Mouse (Mus musculus) adrenal gland, adult (tissue): Measurements from ENCODE around the gene Coa4.
A peak's percentile ranks its signal among the peaks of the same experiment; 100 is the strongest.

ENCODE experiments used
- DNase-seq, 2 experiments: peaks; one replicate each; pipeline ENCODE4 v3.0.0; 2022 to 2023; ENCODE audit warnings: low spot score in 1 of 2; ENCODE audit not compliant: inconsistent age in 2 of 2

Gene Coa4

DNA sequence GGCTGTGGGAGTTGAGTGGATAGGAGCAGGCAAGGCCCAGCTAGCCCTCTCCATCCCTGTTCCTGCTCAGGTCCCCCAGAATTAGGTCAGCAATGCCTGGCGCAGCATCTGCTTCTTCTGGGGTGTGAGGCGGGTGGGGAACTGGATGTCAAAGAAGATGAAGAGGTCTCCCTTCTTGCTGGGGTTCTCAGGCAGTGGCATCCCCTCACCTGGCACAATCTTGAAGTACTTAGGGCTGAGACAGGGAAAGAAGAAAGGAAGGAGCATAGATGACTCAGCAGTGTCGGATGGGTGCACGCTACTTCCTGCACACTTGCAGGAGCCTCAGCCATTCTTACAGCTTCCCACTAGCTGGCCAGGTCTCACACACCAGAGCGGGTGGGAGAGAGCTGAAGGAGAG lies 33.8 kb upstream of the Coa4 start:
- DNase-seq: no peak

- no peak for DNase-seq
These were observed 32.0 kb upstream of the Coa4 start for GRCm38 (mm10) chr7:100504740-100505487.

DNA sequence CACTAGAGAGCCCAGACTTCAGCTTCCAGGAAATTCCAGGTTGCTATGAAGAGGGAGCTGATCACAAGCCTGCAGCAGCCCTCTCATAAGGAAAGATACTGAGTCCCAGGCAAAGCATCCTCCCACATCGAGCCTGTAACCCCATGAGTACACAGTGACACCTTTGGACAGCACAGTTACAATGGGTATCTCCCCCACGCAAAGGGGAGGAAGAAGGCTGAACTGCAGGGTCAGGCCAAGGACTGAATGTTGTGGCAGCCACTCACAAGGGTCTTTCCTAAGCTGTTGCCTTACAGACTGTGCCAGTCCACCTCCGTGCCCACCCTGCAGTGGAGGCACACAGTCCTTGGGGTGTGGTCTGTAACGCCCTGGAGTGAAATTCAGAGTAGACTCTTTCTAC lies 30.4 kb upstream of the Coa4 start:
- no peak for DNase-seq

DNA sequence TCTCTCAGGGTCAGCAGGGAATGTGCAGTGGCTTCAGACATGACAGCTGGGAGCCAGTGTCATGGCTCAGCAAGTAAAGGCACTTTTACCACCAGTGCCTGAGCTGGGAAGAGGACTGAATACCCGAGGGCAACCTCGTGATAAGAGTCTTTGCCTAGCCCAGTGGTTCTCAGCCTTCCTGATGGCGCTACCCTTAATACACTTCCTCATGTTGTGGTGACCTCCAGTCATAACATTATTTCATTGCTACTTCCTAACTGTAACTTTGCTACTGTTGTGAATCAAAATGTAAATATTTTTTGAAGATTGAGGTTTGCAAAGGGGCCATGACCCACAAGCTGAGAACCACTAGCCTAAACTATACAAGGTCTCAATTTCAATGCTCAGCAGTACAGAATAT lies 28.2 kb upstream of the Coa4 start:
- no peak for DNase-seq

GRCm38 (mm10) chr7:100511602-100512001 lies 25.3 kb upstream of the Coa4 start:
- DNase-seq: no peak

DNA sequence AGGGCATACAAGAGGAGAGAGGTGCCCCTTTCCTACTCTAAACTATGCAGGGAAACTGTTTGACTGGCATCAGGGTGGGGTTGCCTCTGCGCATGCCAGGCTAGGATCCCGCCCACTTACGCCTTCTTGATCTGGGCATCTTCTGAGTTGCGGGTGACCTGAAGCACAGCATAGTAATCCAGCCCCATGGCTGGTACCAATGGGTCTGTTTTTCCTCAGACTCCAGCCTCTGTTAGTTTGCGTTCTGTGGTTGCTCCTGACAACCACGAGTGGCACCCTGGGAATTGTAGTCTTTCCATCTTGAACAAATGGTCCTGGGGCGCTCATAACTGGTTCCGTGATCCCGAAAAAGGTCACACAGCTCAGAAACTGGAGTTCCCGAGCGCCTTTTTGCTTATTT lies 22.3 kb upstream of the Coa4 start, which contains the start of gene Dnajb13:
Gene Dnajb13, minus strand, starts transcription at position 388 of the 400 bp plus-strand sequence.
- peak in 1 of 2 experiments; percentile 31 for DNase-seq

DNA sequence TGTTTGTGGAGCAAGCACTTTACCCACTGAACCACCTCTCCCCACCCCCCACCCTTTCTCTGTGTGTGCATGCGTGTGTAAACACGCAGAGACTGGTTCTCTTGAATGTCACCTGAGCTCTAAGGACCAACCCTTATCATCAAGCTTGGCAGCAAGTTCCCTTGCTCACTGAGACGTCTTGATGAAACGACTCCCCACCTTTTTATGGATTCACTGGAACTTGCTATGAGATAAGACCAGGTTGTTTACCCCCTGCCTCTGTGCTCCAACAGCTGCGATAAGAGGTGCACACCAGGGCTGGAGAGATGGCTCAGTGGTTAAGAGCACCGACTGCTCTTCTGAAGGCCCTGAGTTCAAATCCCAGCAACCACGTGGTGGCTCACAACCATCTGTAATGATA lies 16.7 kb upstream of the Coa4 start:
- no peak for DNase-seq

DNA sequence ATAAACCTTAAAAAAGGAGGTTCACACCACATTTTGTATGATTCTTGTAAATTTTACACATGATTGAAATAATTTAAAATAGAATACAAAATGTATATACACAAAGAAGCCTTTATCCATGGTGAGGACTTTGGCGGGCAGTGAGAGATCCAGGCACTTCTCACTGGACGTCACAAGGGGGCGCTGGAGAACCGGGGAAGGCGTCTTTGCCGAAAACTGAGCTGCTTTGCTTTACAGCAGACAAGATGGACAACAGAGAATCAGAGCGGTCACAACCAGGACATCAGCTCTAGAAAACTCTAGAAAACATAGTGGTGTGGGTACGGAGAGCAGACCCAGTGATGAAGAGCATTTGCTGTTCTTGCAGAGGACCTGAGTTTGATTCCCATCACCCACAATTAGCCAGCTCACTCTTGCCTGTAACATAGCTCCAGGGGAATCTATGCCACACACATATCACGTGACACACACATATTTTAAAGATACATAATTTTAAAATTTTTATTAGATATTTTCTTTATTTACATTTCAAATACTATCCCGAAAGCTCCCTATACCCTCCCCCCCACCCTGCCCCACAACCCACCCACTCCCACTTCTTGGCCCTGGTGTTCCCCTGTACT lies 16.1 kb upstream of the Coa4 start:
- peak; percentile 81 to 92 for DNase-seq

DNA sequence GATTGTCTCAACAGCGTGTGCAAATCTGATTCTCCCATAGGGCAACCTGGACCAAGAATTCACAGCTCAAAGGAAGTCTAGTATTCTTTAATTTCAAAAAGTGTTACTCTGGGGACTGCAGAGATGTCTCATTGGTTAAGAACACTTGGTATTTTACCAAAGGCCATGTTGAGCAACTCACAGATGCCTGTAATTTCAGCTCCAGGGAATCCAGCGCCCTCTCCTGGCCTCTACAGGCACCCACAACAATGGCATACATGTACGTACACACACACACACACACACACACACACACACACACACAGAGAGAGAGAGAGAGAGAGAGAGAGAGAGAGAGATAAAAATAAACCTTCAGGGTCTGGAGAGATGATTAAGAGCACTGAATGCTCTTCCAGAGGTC lies 14.6 kb upstream of the Coa4 start:
- DNase-seq: no peak

- DNase-seq: no peak
These were observed 12.2 kb upstream of the Coa4 start for GRCm38 (mm10) chr7:100524669-100525068.

DNA sequence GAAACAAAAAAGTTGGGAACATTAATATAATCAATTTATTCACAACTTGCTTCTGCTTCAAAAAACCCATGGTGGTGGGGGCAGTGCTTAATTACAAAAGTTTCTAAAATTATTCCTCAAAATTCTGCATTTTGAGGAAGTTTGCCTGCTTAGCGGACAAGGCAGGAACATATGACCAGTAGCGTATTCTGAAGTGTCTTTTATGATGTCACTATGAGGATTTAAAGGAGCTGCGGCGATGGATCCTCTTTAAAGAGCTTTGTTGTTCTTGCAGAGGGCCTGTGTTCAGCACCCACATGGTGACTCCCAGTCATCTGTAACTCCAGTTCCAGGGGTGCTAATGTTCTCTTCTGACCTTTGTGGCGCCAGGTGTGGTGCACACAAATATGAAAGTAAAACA lies 6.1 kb upstream of the Coa4 start:
- DNase-seq: no peak

DNA sequence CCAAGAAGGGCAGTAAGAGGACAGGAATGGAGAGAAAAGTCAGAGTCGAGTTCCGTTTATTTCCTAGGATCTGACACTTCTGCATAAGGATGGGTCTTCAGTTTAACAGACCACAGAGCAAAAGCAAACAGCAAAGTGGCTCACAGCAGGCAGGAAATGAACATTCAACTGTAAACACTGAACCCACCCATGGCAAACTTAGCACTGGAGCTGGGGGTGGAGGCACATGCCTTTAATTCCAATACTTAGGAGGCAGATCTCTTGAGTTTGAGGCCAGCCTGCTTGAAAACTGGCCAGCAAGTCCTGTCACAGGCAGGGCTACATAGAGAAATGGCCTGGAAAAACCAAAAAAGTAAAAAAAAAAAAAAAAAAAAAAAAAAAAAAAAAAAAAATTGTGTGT lies 3.4 kb upstream of the Coa4 start:
- DNase-seq: no peak

DNA sequence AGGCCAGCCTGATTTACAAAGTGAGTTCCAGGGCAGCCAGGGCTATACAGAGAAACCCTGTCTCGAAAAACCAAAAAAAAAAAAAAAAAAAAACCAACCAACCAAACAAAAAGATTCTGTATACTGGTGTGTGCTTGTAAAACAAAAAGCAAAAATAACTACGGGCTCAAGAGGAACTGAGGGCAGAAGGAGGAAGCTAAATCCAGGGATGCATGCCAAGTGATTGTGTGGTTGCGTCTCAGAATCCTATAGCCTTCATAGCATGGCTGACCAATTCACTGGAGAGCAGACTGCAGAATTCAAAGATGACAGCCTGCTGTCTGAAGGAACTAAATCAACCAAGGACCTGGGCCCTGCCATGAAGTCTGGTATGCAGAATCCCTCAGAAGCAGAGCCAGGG lies 2.7 kb upstream of the Coa4 start:
- no peak for DNase-seq

GRCm38 (mm10) chr7:100535831-100536230 lies 1.0 kb upstream of the Coa4 start:
- no peak for DNase-seq

- DNase-seq: no peak
These were observed 640 bp downstream of the Coa4 start for GRCm38 (mm10) chr7:100537519-100537902.

GRCm38 (mm10) chr7:100539516-100539915 lies 2.6 kb downstream of the Coa4 start:
- no peak for DNase-seq

DNA sequence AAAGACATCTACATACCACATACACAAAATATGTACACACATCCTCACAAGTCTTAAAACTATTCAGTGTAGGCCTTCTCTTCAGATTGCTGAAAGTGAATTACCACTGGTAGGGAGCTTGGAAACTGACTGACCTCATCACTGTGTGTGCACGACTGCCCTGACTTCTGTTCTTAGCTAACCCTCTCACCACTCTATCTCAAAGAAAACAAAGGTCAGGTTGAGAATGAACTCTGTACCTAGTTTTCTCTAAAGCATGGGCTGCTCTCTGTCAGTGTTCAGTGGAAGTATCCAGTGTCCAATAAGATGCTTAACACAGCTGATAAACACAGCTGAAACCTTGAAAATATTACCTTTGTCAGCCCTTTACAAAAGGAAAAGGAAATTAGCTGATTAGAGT lies 7.6 kb downstream of the Coa4 start:
- no peak for DNase-seq

DNA sequence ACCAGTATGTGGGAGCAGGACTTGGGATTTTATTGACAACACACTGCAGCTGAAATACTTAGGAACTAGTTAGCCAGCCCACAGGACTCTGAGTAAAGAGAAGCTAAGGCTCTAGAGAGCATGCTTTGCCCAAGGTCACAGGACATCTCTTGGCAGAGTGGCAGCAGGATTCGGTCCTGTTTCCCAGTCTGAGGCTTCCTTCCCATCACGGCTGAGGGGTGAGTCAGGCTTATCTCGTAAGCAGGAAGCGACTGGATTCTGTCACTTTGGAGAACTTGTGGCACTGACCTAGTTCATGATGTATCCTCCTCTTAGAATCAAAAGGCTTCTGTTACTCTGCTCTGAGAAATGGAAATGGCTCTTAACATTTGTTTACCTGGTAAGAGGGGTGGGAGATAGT lies 10.8 kb downstream of the Coa4 start:
- peak; percentile 86 for DNase-seq

DNA sequence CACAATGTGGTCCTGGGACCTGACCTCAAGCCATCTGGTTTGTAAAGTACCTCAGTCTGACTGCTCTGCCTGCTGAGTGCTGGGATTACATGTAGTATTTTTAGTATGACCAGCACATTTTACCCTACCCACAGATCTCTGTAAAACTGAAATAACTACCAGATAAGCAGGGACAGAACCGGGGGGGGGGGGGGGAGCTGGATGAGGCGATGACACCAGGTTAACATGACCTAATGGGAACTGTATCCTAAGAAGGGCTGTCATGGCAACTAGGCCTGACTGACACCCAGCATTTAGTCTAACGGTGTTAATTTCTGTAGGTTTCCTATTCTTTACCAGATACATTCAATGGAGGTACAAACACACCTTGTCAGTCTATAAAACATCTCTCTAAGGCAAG lies 12.9 kb downstream of the Coa4 start:
- DNase-seq: no peak

DNA sequence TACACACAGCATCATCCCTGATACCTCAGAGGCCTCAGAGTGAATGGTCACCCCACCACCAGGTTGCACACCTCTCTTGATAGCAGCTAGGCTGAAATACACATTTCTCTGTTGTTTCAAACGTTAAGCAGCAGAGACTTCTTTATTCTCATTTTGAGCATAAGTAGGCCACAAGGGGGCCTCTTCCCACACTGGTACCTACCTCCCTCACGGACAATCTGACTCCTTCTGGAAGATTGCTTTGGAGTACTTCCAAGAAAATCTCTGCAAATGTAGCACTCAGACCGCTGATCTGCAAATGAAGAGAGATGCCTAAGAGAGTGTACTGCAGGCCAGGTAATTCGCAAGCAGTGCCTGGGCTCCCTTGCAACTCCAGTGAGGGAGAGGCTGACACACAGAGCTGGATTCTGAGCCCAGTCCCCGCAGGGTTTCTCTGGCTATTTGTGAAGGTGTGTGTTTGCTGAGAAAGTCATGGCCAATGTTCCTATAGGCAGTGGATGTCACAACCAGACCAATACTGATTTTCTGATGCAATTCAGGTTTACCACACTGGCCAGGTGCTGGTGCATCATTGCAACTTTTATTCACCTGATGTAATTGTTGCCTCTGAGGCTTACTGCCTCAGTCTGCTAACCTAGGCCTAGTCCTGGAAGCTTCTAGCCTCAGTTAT lies 13.6 kb downstream of the Coa4 start:
- peak; percentile 30 to 60 for DNase-seq

GRCm38 (mm10) chr7:100554939-100555338 lies 18.1 kb downstream of the Coa4 start:
- DNase-seq: peak in 1 of 2 experiments; percentile 36

DNA sequence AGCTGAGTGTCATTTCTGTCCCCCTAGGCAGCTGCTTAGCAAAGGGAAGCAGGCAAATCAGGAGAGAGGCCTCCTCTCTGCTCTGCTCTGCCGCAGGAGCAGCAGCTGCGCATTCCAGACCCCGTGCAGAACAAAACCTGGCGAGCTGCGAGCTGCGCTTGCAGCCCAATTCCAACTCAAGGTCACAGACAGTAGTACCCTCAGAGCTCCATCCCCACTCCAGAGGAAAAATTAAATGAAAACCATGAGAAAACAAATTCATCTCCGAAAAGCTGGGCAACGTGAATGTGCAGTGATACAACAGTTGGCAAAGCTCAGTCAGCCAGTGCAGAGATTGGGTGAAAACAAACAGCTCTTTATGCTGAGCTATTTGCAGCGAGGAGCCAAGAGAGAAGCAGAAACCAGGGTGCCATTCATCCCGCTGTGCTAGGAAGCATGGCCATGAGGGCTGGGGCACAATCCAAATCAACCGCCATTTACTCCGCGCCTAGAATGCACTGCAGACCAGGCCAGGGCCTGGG lies 18.6 kb downstream of the Coa4 start:
- DNase-seq: peak; percentile 47 to 61
